Mouse (Mus musculus) midbrain, embryonic 12.5 days (tissue): ENCODE data around the gene Rnf215. TPM values are rescaled to one million over a fixed set of nuclear protein-coding genes. Genes with fewer than 3 reads are reported as not detected.

ENCODE experiments used
- ATAC-seq: fragments of 200-750 bp; cut with Nextera tagmentation; 2 replicates; pipeline ENCODE4 v1.8.0; 2017; ENCODE audit warnings: low read depth, moderate TSS enrichment, moderate library complexity; ENCODE audit not compliant: low FRiP score
- H3K27ac ChIP-seq: fragments of 300-500 bp; sonication (generic); replicated peaks from 2 replicates; pipeline ENCODE4 v1.5.1; 2016; ENCODE audit warnings: mild to moderate bottlenecking
- H3K27me3 ChIP-seq: fragments of 300-500 bp; sonication (generic); 2 replicates; pipeline ENCODE4 v1.6.1; 2016; ENCODE audit warnings: mild to moderate bottlenecking
- H3K36me3 ChIP-seq: fragments of 300-500 bp; sonication (generic); 2 replicates; pipeline ENCODE4 v1.6.1; 2016
- H3K4me1 ChIP-seq: fragments of 300-500 bp; sonication (generic); 2 replicates; pipeline ENCODE4 v1.6.1; 2016
- H3K4me2 ChIP-seq: fragments of 300-500 bp; sonication (generic); replicated peaks from 2 replicates; pipeline ENCODE4 v1.6.1; 2016; ENCODE audit warnings: mild to moderate bottlenecking, moderate library complexity
- H3K4me3 ChIP-seq: fragments of 300-500 bp; sonication (generic); 2 replicates; pipeline ENCODE4 v1.5.1; 2016; ENCODE audit warnings: mild to moderate bottlenecking
- H3K9ac ChIP-seq: fragments of 300-500 bp; sonication (generic); replicated peaks from 2 replicates; pipeline ENCODE4 v1.6.1; 2016; ENCODE audit warnings: mild to moderate bottlenecking, moderate library complexity
- H3K9me3 ChIP-seq: fragments of 300-500 bp; sonication (generic); 2 replicates; pipeline ENCODE4 v1.6.1; 2016; ENCODE audit warnings: mild to moderate bottlenecking
- WGBS: fragments of 180-500 bp; shearing (Covaris S2); methylation state at CpG from one replicate; pipeline ENCODE4 v1.1.7; 2016; 5-methylcytosine and 5-hydroxymethylcytosine counted together
- polyA plus RNA-seq: library from polyadenylated mRNA; unstranded; fragments of >200 nt; fragmentation: Nextera tagmentation; extraction: Ambion mirVana; gene quantifications from 2 replicates; pipeline ENCODE4 v1.2.1, GENCODE M21; 2016

Gene Rnf215
- polyA plus RNA-seq, 1 experiment from 2014 or later, result 36.8 TPM

DNA sequence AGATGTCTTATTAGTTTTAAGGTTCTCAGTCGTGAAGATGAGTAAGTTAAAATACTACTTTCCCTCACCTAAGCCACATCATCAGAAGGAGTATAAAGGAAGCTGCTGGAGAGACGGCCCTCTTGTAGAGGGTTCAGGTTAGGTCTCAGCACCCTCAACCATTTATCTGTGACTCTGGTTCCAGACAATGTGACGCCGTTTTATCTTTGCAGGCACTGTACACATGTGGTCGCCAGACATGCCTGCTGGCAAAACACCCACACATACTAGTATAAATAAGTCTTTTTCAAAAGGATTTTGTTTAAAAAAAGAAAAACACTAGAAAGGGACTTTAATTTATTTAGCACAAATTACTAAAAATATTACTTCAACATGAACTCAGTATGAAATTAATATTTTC lies 20.6 kb downstream of the Rnf215 start:
- peaks cover 11% of the 10 kb centered on the region for H3K4me1 ChIP-seq
- no peak overlapping the region for H3K9ac ChIP-seq
- no peak overlapping the region for H3K27ac ChIP-seq
- no peak overlapping the region for H3K4me2 ChIP-seq
- no peak for ATAC-seq
- no peak overlapping the region for H3K4me3 ChIP-seq
- H3K9me3 ChIP-seq, result no peaks in the 10 kb centered on the region
- 84% methylated on average over 5 of the region's 5 CpGs for WGBS
- no peaks in the 10 kb centered on the region for H3K27me3 ChIP-seq
- H3K36me3 ChIP-seq, result no peaks in the 10 kb centered on the region

DNA sequence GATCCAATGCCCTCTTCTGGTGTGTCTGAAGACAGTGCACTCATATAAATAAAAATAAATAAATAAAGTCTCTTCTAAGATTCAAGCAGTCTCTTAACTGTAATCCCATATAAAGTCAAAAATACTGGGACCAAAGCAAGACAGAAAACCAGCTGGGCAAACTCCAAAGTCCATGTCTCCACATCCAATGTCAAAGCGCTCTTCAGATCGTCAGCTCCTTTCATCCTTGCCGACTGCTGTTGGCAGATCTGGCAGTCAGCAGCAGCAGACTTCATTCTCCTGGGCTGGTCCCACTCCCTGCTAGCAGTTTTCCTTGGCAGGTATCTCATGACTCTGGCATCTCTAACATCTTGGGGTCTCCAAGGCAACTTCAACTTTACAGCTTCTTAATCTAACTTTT lies 23.7 kb downstream of the Rnf215 start:
- Histone ChIP-seq H3K4me1 (peaks cover 29% of the 10 kb centered on the region), H3K9ac (no peak overlapping the region; the same call in 1 of the 2 replicates), H3K27ac (no peak overlapping the region), H3K27me3 (no peaks in the 10 kb centered on the region), H3K9me3 (no peaks in the 10 kb centered on the region), H3K36me3 (peaks cover 26% of the 10 kb centered on the region), H3K4me3 (no peak overlapping the region), H3K4me2 (no peak overlapping the region)
- ATAC-seq, result no peak
- 95% methylated on average over 3 of the region's 3 CpGs for WGBS

DNA sequence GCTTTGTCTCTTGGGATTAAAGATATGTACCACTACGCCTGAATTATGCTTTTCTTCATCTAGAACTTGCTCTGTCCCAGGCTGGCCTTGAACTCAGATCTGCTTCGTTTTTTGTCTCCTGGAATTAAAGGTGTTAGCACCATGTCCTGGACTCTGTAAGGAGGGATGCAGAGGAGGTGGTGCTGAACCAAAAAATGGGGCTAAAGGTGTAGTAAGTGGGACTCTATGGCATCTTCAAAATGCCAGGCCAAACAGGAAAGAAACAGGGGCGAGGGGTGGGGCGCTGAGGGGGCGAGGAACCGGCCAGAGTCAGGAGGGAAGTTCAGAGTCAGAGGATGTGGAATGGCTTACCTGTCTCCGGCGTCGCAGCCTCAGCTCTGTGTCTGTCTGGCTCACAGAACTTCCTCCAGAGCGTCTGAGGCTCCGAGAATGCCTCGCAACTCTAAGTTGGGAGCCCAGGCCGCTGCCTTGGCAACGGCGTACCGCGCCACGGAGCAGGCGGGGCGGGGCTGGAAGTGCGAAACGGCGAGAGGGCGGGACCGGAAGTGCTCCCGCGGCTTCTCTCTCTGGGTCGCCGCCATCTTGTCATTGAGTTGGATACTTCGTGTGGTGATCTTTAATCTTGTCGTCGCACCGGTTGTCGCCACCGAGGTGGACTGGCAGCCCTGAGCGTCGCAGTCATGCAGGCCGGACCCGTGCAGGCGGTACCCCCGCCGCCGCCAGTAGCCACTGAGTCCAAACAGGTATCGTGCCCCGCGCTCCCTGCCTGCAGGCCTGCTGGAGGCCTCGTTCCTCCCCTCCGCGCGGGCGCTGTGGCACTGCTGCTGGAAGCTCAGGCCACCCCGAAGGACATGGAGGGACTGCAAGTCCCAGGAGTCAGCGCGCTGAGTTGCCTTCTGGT lies 25.1 kb downstream of the Rnf215 start, which contains the start of the genes Ccdc157 and Sf3a1:
Gene Ccdc157 (minus strand): TSS at position 486 of the 901 bp plus-strand sequence.
Gene Sf3a1 (plus strand): TSS at position 543 of the 901 bp plus-strand sequence.
- WGBS, result 1% methylated on average over 53 of the region's 54 CpGs
- peak within 1 kb of the TSS; percentile 83 for H3K27ac ChIP-seq
- no peaks in the 10 kb centered on the region for H3K9me3 ChIP-seq
- H3K4me2 ChIP-seq, result peak within 1 kb of the TSS; percentile 98
- H3K27me3 ChIP-seq, result no peaks in the 10 kb centered on the region
- peak within 1 kb of the TSS; percentile 85 for H3K4me3 ChIP-seq
- H3K4me1 ChIP-seq, result peaks cover 32% of the 10 kb centered on the region
- ATAC-seq, result peak; percentile 97
- peak within 1 kb of the TSS; percentile 69 for H3K9ac ChIP-seq
- peaks cover 40% of the 10 kb centered on the region for H3K36me3 ChIP-seq

DNA sequence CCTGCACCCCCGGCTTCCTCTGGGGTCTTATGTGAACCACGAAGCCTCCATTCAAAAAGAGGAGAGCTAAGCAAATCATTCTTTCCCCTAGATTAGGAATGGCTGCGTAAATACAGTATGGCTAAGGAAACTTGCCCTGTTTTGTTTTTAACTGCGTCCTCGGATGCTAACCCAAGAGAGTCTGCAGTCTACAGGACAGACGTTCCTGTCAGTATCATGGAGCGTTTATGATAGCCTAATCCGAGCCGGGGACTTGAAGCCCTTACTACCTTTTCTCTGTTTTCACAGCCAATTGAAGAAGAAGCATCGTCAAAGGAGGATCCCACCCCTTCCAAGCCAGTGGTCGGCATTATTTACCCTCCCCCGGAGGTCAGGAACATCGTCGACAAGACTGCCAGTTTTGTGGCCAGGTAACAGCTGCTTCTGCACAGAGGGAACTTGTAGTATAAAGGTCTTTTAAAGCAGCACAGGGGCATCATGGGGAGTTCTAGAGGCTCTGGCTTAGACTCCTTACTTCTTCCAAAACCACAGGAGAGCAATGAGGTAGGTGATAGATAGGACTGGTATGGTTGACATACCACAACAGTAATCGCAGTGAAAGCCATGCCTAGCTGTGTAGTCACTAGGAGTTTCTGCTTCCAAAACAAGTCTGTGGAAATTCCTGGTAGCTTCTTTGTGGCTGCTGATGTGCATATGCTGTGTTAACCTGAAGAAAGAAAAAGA lies 25.9 kb downstream of the Rnf215 start:
- Histone ChIP-seq H3K4me2 (peak overlapping the region; percentile 98), H3K36me3 (peaks cover 49% of the 10 kb centered on the region), H3K9ac (peak overlapping the region; percentile 69), H3K4me1 (peaks cover 32% of the 10 kb centered on the region), H3K27ac (peak overlapping the region; percentile 83), H3K27me3 (no peaks in the 10 kb centered on the region), H3K4me3 (peak overlapping the region; percentile 85), H3K9me3 (no peaks in the 10 kb centered on the region)
- 11% methylated on average over 15 of the region's 15 CpGs for WGBS
- ATAC-seq, result no peak

DNA sequence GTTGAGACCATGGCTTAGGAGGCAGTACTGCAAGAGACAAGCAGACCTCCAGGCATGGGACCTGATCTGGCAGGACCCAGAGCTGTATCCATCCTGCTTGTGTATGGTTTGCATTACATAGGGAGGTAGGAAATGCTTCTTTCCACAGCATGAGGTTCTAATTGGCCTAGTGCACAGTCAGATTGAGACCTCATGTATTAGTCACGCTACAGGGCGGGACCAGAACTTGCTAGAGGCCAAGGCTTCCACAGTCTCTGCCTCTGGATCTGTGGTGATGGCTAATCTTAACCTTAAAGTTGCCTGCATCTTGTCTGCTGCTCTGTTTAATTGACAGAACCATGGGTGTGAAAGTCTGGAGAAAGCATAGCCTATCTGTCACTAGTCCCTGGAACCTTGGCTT lies 29.7 kb downstream of the Rnf215 start:
- Histone ChIP-seq H3K36me3 (peaks cover 87% of the 10 kb centered on the region), H3K9me3 (no peaks in the 10 kb centered on the region), H3K4me3 (no peak overlapping the region), H3K27me3 (no peaks in the 10 kb centered on the region), H3K27ac (no peak overlapping the region), H3K4me2 (no peak overlapping the region), H3K4me1 (peaks cover 23% of the 10 kb centered on the region), H3K9ac (no peak overlapping the region)
- 85% methylated on average over 2 of the region's 2 CpGs for WGBS
- ATAC-seq, result no peak

DNA sequence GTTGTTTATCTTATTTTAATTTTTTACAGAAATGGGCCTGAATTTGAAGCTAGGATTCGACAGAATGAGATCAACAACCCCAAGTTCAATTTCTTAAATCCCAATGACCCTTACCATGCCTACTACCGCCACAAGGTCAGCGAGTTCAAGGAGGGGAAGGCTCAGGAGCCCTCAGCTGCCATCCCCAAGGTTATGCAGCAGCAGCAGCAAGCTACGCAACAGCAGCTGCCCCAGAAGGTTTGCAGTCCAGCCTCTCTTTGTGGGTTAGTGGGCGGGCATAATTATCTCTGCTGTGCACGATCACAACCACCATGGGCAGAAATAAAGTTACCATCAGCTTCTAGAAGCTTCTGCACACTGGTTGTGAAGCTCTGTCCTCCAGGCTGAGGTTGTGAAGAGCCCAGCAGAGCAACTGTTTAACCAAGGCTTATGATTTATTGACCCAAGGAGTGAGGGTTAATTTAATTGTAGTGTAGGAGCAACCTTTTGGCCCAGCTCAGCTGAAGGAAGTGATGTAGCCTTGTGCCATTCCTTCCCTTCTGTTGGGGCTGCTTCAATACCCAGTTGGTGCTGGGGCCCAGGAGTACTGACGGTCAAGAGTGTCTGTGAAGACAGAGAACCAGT lies 31.6 kb downstream of the Rnf215 start:
- 89% methylated on average over 7 of the region's 7 CpGs for WGBS
- no peak overlapping the region for H3K4me2 ChIP-seq
- no peaks in the 10 kb centered on the region for H3K27me3 ChIP-seq
- no peak overlapping the region for H3K9ac ChIP-seq
- ATAC-seq, result no peak
- H3K9me3 ChIP-seq, result no peaks in the 10 kb centered on the region
- H3K4me3 ChIP-seq, result no peak overlapping the region
- no peak overlapping the region for H3K27ac ChIP-seq
- H3K36me3 ChIP-seq, result peaks cover 100% of the 10 kb centered on the region
- peaks cover 15% of the 10 kb centered on the region for H3K4me1 ChIP-seq

DNA sequence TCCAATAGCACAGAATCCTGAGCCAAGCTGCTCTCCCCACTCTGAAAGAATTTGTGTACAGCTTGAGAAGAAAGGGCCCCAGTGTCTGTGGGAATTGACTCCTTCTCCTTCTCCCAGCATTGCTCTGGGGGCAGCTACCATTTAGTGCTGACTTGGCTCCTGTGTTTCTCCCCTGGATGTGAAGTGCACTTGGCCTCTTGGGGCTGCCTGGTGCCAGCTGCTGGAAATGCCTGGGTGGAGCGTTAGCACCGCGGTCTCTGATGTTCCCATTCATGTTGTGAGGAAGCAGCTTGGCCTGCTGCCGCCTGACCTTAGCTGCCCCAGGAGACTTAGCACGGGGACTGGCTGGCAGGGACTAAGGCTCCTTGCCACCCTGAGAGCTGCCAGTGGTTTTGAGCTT lies 39.6 kb downstream of the Rnf215 start:
- Histone ChIP-seq H3K4me2 (no peak overlapping the region), H3K4me3 (no peak overlapping the region), H3K27me3 (no peaks in the 10 kb centered on the region), H3K36me3 (peaks cover 99% of the 10 kb centered on the region), H3K9me3 (no peaks in the 10 kb centered on the region), H3K9ac (no peak overlapping the region), H3K4me1 (no peaks in the 10 kb centered on the region), H3K27ac (no peak overlapping the region)
- 88% methylated on average over 5 of the region's 5 CpGs for WGBS
- ATAC-seq, result no peak

DNA sequence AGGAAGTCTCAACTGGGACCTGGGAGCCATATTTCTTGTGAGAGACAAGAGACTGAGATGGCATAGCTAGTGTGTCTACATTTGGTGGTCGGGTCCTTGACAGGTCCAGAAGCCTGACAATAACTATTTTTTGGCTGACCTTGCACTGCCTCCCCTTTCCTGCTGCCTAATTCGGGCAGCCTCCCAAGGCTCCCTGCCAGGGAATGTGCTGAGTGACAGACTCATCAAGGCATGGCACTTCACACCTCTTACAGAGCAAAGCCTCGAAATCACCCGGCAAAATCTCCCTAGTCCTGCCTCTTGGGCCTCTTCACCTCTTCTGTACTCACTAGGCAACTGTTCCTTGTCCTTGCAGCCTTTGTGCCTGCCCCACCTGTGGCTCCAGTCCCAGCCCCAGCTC lies 42.7 kb downstream of the Rnf215 start:
- ATAC-seq, result no peak
- WGBS, result 87% methylated on average over 4 of the region's 4 CpGs
- Histone ChIP-seq H3K4me1 (no peaks in the 10 kb centered on the region), H3K9ac (no peak overlapping the region), H3K9me3 (no peaks in the 10 kb centered on the region), H3K4me3 (no peak overlapping the region), H3K4me2 (no peak overlapping the region), H3K36me3 (peaks cover 98% of the 10 kb centered on the region), H3K27ac (no peak overlapping the region), H3K27me3 (no peaks in the 10 kb centered on the region)

DNA sequence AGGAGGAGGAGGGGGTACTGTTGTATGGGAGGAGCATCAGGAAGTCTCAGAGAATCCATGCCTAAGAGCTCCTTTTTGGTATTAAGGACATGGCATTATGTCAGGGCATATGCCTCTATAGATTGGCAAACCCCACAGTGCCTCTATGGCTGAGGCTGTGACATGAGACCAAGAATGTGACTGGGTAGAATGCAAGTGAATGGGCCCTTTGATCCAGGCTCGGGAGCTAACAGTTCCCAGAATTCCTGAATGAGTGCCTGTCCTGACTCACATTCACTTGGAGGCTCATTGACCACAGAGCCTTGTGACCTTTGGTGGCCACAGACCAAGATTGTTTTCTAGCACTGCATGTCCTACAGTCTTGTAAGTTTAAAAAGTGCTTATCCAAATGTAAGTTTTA lies 47.1 kb downstream of the Rnf215 start:
- Histone ChIP-seq H3K4me3 (no peak overlapping the region), H3K9me3 (no peaks in the 10 kb centered on the region), H3K4me2 (no peak overlapping the region), H3K36me3 (peaks cover 61% of the 10 kb centered on the region), H3K4me1 (peaks cover 4% of the 10 kb centered on the region), H3K9ac (no peak overlapping the region), H3K27ac (no peak overlapping the region), H3K27me3 (no peaks in the 10 kb centered on the region)
- 8% methylated on average over 1 of the region's 1 CpGs for WGBS
- no peak for ATAC-seq

DNA sequence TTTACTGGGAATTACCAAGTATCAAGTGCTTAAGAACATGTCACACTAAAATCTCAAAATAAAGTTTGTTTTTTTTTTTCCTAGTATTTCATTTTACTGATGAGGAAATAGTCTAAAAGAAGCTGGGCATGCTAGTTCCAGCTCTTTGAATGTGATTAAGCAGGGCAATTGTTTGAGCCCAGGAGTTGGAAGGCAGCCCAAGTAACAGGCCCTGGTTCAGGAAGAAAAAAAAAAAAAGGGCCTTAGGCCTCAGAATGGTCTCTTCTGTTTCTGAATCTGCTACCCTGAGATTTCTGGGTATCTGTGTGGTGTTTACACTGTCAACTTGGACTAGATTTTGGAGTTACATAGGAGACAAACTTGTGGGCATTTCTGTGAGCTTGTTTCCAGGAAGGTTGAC lies 48.5 kb downstream of the Rnf215 start:
- H3K27me3 ChIP-seq, result no peaks in the 10 kb centered on the region
- H3K9me3 ChIP-seq, result no peaks in the 10 kb centered on the region
- H3K4me3 ChIP-seq, result no peak overlapping the region
- H3K36me3 ChIP-seq, result peaks cover 46% of the 10 kb centered on the region
- peaks cover 18% of the 10 kb centered on the region for H3K4me1 ChIP-seq
- no peak overlapping the region for H3K4me2 ChIP-seq
- no peak overlapping the region for H3K27ac ChIP-seq
- no peak for ATAC-seq
- H3K9ac ChIP-seq, result no peak overlapping the region

DNA sequence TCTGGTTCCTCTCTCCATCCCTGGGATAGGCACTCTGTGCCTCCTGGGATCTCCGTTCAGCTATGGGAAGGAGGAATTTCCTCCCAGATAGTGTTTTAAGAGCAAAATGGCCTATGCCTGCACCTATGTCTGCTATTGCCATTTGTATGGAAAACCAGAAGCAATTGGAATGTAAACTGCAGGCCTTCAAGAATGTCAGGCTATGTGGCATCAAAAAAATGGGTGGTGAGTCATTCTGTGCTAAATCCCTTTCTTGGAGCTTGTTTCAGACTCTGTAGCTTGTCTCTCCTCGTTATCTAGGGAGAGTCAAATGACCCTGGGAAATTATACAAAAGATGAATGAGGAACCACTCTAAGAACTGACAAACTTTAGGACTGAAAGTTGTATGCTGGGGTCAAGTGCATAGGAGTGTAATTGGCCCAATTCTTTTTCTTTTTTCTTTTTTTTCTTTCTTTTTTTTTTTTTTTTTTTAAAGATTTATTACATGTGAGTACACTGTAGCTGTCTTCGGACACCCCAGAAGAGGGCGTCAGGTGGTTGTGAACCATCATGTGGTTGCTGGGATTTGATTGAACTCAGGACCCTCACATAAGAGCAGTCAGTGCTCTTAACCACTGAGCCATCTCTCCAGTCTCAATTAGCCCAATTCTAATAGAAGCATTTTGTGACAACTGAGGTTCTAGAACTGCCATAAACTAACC lies 49.4 kb downstream of the Rnf215 start:
- H3K4me2 ChIP-seq, result no peak overlapping the region
- peaks cover 19% of the 10 kb centered on the region for H3K4me1 ChIP-seq
- no peak overlapping the region for H3K9ac ChIP-seq
- no peak for ATAC-seq
- no peaks in the 10 kb centered on the region for H3K9me3 ChIP-seq
- no peaks in the 10 kb centered on the region for H3K27me3 ChIP-seq
- H3K27ac ChIP-seq, result no peak overlapping the region
- no peak overlapping the region for H3K4me3 ChIP-seq
- 85% methylated on average over 4 of the region's 4 CpGs for WGBS
- peaks cover 37% of the 10 kb centered on the region for H3K36me3 ChIP-seq
